Mouse (Mus musculus): ENCODE measurements around the gene Rhoc.

Rhoc gene

DNA sequence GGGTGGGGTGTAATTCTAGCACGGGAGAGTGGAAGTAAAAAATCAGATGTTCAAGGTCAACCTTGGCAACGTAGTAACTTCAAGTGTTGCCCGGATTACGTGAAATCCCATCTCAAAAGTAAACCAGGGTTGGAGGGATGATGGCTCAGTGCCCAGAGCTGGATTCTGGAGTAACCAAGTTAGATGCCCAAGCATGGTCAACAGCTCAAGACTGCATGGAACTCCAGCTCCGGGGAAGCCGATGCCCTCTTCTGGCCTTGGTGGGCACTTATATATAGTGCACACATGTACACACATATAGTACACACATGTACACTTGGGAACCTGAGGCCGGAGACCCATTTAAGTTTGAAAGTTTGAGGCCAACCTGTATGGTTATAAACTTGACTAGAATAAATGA is 28.0 kb downstream of the Rhoc start:
- no peak for DNase-seq (ENCODE audit: low spot score)

DNA sequence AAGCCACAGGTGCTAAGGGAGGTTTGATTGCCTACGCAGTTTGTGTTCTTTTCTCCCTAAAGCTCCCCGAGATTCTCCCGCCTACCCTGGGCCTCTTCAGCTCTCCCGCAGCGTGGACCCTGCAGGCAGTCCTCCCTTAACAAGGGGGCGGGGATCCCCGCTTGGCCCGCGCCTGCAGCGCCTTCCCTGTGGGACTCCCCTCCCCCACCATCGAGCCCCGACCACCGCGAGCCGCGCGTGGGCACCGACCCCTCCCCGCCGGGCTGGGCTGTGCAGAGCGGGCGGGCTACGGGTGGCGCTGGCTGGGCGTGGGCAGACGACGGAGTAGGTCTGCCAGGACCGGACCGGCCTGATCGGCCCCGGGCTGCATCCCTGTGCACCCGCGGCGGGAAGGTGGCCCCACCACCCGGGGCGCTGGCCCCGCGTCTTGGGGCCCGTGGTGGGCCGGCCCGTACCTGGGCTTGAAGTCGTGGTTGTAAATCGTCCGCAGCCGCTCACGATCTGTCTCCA is 29.4 kb downstream of the Rhoc start:
- peak; percentile 50 for DNase-seq (ENCODE audit: low spot score)

DNA sequence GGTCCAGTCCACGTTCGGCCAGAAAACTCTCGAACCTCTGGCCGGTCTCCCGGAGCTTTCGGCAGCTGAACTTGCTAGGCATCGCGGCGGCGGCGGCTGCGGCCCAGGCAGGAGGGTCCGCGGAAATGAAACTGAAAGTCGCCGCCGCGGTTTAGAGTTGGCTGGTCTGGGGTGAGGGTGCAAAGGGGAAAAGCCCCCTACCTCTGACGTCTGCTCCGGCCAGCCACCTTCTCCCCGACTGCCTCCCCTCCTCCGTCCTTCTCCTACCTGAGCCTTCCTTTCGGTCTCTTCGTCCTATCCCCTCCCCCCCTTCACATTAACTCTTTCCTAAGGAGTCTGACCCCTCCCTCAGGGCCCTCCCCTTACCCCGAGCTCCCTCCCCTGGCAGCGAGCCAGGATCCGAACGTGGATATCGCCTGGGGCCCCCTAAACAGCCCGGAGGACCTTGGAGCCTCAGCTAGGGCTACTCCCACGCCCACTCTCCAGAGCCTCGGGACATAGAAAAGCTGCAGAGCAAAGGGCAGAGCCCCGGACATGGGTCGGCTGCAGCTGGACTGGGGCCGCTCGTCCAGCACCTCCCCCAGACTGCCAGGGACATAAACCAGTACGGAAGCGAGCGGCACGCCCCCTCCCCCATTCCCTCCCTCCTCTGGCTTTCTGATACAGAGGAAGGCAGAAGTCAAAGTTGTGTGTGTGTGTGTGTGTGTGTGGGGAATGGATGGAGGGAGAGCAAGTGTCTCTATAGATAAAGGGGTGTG is 30.0 kb downstream of the Rhoc start, which contains the start of gene Mov10:
TSS of gene Mov10 (minus strand) at position 573 of the 758 bp plus-strand sequence.
- peak; percentile 54 for DNase-seq (ENCODE audit: low spot score)

DNA sequence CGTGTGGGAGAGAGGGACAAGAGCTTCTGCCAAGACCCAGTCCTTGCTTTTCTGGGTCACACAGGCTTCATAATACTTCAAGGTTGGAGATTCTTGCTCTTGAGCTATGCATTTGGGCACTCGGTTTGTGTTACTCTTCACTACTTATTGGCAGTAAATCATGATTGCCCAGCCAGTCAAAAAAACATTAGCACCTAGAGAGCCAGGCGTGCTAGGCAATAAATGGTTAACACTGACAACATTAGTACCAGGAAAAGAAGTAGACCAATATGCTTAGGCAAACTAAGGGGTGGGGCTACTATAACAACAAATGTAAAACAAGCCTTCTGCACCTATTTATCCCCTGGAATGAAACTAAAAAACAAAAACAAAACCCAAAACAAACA is 30.6 kb downstream of the Rhoc start:
- DNase-seq (ENCODE audit: low spot score): no peak

DNA sequence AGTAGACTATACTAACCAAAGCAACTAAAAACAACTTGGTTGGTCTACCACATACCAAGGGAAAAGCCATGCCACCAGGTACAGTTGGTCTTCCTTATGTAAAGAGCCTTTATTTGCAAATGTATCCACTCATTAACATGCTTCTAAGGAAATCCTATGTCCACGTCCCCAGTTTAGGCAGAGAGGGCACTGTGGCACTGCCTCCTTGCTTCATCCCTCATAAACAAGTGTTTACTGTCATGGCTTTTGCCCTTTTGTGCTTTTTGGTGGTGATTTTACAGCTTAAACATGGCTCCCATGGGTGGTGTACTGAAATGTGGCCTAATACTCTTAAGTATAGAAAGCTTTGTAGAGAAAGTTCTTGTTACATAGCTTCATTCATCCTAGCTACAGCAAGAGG is 32.3 kb downstream of the Rhoc start:
- no peak for DNase-seq (ENCODE audit: low spot score)

DNA sequence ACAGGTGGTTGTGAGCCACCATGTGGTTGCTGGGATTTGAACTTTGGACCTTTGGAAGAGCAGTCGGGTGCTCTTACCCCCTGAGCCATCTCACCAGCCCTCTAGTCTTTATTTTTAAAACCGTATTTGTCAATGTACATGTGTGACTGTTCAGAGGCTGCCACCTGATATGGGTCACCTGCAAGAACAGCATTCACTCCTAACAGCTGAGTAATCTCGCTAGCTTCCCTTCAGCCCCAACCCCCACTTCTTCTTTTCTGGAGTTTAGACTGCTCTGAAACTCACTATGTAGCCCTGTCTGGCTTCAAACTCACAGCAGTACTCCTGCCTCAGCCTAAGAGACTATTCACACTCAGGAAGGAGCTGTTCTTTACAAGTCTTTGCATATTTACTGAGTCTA is 34.2 kb downstream of the Rhoc start:
- no peak for DNase-seq (ENCODE audit: low spot score)

DNA sequence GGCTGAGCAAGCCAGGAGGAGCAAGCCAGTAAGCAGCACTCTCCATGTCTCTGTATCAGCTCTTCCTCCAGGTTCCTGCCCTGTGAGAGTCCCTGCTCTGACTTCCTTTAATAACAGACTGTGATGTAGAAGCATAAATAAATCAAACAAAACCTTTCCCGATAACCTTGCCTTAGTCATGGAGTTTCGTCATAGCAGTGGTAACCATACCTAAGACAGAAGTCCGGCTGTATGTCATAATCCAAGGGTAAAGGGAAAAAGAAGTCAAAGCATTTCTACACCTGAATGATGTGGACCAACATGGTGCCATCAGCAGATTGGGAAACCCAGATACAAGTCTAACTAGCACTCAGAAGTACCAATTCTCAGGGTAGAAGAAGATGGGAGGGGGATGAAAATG is 47.6 kb downstream of the Rhoc start:
- DNase-seq (ENCODE audit: low spot score): no peak

DNA sequence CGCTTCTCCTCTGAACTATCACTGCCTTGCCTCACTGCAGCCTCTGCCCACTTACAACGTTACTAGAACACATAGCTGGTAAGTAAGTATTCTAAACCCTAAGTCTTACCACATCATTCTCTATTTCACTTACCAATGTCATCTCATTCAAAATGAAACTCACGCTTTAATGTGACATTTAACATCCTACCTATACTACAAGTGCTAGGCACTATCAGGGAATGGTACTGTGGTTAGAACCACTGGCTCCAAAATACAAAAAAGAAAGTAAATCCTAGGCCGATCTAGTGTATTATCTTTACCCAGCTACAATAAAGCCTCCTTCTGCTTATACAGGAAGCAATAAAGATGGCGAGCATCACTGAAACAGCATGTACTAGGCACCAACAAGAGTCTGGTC is 52.9 kb downstream of the Rhoc start:
- no peak for DNase-seq (ENCODE audit: low spot score)
